Mouse (Mus musculus): ENCODE measurements around the gene Acin1. TPM values are rescaled to one million over a fixed set of nuclear protein-coding genes. Genes with fewer than 3 reads are reported as not detected.

The Acin1 gene
- polyA plus RNA-seq, 1 experiment from 2014 or later, result 160 TPM

- no peak overlapping the region for H3K9ac ChIP-seq (ENCODE audit: low read length)
- 49% methylated on average over 8 of the region's 8 CpGs for WGBS
- DNase-seq (ENCODE audit: low spot score), result peak; percentile 85
- no peak overlapping the region for H3K27ac ChIP-seq (ENCODE audit: low read depth, low read length)
- no peaks in the 10 kb centered on the region for H3K9me3 ChIP-seq (ENCODE audit: control insufficient read depth, low read length)
- ATAC-seq (replicated peaks; ENCODE audit: low FRiP score), result no peak
- H3K4me3 ChIP-seq (ENCODE audit: low read depth, low read length), result no peak overlapping the region
- peaks cover 13% of the 10 kb centered on the region; the same call in 1 of the 2 replicates for H3K36me3 ChIP-seq (ENCODE audit: control insufficient read depth, insufficient read depth, low read length)
- peaks cover 7% of the 10 kb centered on the region for H3K4me1 ChIP-seq (replicated peaks; ENCODE audit: control insufficient read depth, insufficient read depth, low read length)
- H3K27me3 ChIP-seq (ENCODE audit: control insufficient read depth, insufficient read depth, low read length), result no peaks in the 10 kb centered on the region
- no peak overlapping the region for H3K4me2 ChIP-seq (ENCODE audit: low read depth, low read length, severe bottlenecking)
Measured at GRCm38 (mm10) chr14:54636954-54637353, 49.8 kb downstream of the Acin1 start.

- peaks cover 13% of the 10 kb centered on the region; the same call in 1 of the 2 replicates for H3K36me3 ChIP-seq (ENCODE audit: control insufficient read depth, insufficient read depth, low read length)
- no peaks in the 10 kb centered on the region for H3K4me1 ChIP-seq (replicated peaks; ENCODE audit: control insufficient read depth, insufficient read depth, low read length)
- H3K27me3 ChIP-seq (ENCODE audit: control insufficient read depth, insufficient read depth, low read length), result no peaks in the 10 kb centered on the region
- no peak overlapping the region for H3K9ac ChIP-seq (ENCODE audit: low read length)
- 90% methylated on average over 4 of the region's 4 CpGs for WGBS
- no peak overlapping the region for H3K4me2 ChIP-seq (ENCODE audit: low read depth, low read length, severe bottlenecking)
- no peak overlapping the region for H3K4me3 ChIP-seq (ENCODE audit: low read depth, low read length)
- no peak for ATAC-seq (replicated peaks; ENCODE audit: low FRiP score)
- DNase-seq (ENCODE audit: low spot score), result no peak
- no peak overlapping the region for H3K27ac ChIP-seq (ENCODE audit: low read depth, low read length)
- H3K9me3 ChIP-seq (ENCODE audit: control insufficient read depth, low read length), result no peaks in the 10 kb centered on the region
Measured at GRCm38 (mm10) chr14:54634182-54634581, 52.5 kb downstream of the Acin1 start.

GRCm38 (mm10) chr14:54632252-54632651, 54.5 kb downstream of the Acin1 start:
- WGBS, result 91% methylated on average over 37 of the region's 37 CpGs
- ATAC-seq (replicated peaks; ENCODE audit: low FRiP score) (no peak), DNase-seq (ENCODE audit: low spot score) (no peak)
- H3K27me3 ChIP-seq (ENCODE audit: control insufficient read depth, insufficient read depth, low read length), result no peaks in the 10 kb centered on the region
- H3K36me3 ChIP-seq (ENCODE audit: control insufficient read depth, insufficient read depth, low read length), result peaks cover 13% of the 10 kb centered on the region; the same call in 1 of the 2 replicates
- no peak overlapping the region for H3K9ac ChIP-seq (ENCODE audit: low read length)
- H3K4me3 ChIP-seq (ENCODE audit: low read depth, low read length), result no peak overlapping the region
- no peak overlapping the region for H3K27ac ChIP-seq (ENCODE audit: low read depth, low read length)
- H3K4me2 ChIP-seq (ENCODE audit: low read depth, low read length, severe bottlenecking), result no peak overlapping the region
- no peaks in the 10 kb centered on the region for H3K9me3 ChIP-seq (ENCODE audit: control insufficient read depth, low read length)
- H3K4me1 ChIP-seq (replicated peaks; ENCODE audit: control insufficient read depth, insufficient read depth, low read length), result no peaks in the 10 kb centered on the region

DNA sequence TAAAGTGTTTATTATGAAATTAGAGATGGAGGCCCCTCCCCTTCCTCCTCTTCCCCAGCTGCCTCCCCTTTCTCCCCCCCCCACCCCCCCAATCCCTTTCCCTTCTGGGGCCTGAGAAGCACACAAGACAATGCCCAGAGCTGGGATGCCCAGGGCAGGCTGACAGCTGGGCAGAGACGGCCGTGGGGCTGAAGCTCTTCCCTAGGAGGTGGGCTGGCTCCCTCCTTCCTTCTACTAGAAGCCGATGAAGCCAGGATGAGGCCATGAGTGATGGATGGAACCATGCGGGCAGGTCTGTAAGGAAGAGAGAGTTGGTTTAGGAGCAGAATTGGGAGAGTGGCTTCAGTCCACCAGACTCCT, 55.5 kb downstream of the Acin1 start:
- H3K4me3 ChIP-seq (ENCODE audit: low read depth, low read length), result no peak overlapping the region
- DNase-seq (ENCODE audit: low spot score) (no peak), ATAC-seq (replicated peaks; ENCODE audit: low FRiP score) (no peak)
- H3K9me3 ChIP-seq (ENCODE audit: control insufficient read depth, low read length), result no peaks in the 10 kb centered on the region
- WGBS, result 81% methylated on average over 4 of the region's 4 CpGs
- no peak overlapping the region for H3K4me2 ChIP-seq (ENCODE audit: low read depth, low read length, severe bottlenecking)
- no peak overlapping the region for H3K27ac ChIP-seq (ENCODE audit: low read depth, low read length)
- H3K36me3 ChIP-seq (ENCODE audit: control insufficient read depth, insufficient read depth, low read length), result peaks cover 13% of the 10 kb centered on the region; the same call in 1 of the 2 replicates
- H3K4me1 ChIP-seq (replicated peaks; ENCODE audit: control insufficient read depth, insufficient read depth, low read length), result no peaks in the 10 kb centered on the region
- no peaks in the 10 kb centered on the region for H3K27me3 ChIP-seq (ENCODE audit: control insufficient read depth, insufficient read depth, low read length)
- no peak overlapping the region for H3K9ac ChIP-seq (ENCODE audit: low read length)

GRCm38 (mm10) chr14:54630583-54631239, 56.0 kb downstream of the Acin1 start:
- 84% methylated on average over 11 of the region's 11 CpGs for WGBS
- H3K9ac ChIP-seq (ENCODE audit: low read length), result no peak overlapping the region
- ATAC-seq (replicated peaks; ENCODE audit: low FRiP score) (no peak), DNase-seq (ENCODE audit: low spot score) (no peak)
- H3K9me3 ChIP-seq (ENCODE audit: control insufficient read depth, low read length), result no peaks in the 10 kb centered on the region
- no peaks in the 10 kb centered on the region for H3K4me1 ChIP-seq (replicated peaks; ENCODE audit: control insufficient read depth, insufficient read depth, low read length)
- H3K36me3 ChIP-seq (ENCODE audit: control insufficient read depth, insufficient read depth, low read length), result peaks cover 13% of the 10 kb centered on the region; the same call in 1 of the 2 replicates
- H3K27me3 ChIP-seq (ENCODE audit: control insufficient read depth, insufficient read depth, low read length), result no peaks in the 10 kb centered on the region
- H3K27ac ChIP-seq (ENCODE audit: low read depth, low read length), result no peak overlapping the region
- no peak overlapping the region for H3K4me3 ChIP-seq (ENCODE audit: low read depth, low read length)
- no peak overlapping the region for H3K4me2 ChIP-seq (ENCODE audit: low read depth, low read length, severe bottlenecking)

DNA sequence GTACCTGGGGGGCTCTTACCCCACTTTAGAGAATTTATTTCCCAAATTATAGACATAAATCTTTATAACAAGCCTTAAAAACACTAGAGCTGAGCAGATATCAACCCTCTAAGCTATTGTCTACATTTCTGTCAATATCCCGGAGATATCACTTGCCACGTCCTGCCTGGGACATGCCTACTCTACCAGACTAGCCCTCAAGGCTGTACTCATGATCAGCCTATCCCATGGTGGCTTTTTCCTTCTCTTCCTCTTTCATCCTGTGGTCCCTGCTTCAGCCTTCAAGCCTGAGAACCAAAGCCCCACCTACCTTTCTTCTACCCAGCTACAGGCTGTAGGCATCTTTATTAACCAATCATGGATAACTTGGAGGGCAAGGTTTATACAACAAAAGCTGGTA, 56.9 kb downstream of the Acin1 start:
- H3K4me3 ChIP-seq (ENCODE audit: low read depth, low read length), result no peak overlapping the region
- no peaks in the 10 kb centered on the region for H3K4me1 ChIP-seq (replicated peaks; ENCODE audit: control insufficient read depth, insufficient read depth, low read length)
- H3K27ac ChIP-seq (ENCODE audit: low read depth, low read length), result no peak overlapping the region
- no peaks in the 10 kb centered on the region for H3K9me3 ChIP-seq (ENCODE audit: control insufficient read depth, low read length)
- no peak overlapping the region for H3K4me2 ChIP-seq (ENCODE audit: low read depth, low read length, severe bottlenecking)
- H3K9ac ChIP-seq (ENCODE audit: low read length), result no peak overlapping the region
- ATAC-seq (replicated peaks; ENCODE audit: low FRiP score) (no peak), DNase-seq (ENCODE audit: low spot score) (no peak)
- peaks cover 13% of the 10 kb centered on the region; the same call in 1 of the 2 replicates for H3K36me3 ChIP-seq (ENCODE audit: control insufficient read depth, insufficient read depth, low read length)
- no peaks in the 10 kb centered on the region for H3K27me3 ChIP-seq (ENCODE audit: control insufficient read depth, insufficient read depth, low read length)
- WGBS, result 86% methylated on average over 2 of the region's 2 CpGs

DNA sequence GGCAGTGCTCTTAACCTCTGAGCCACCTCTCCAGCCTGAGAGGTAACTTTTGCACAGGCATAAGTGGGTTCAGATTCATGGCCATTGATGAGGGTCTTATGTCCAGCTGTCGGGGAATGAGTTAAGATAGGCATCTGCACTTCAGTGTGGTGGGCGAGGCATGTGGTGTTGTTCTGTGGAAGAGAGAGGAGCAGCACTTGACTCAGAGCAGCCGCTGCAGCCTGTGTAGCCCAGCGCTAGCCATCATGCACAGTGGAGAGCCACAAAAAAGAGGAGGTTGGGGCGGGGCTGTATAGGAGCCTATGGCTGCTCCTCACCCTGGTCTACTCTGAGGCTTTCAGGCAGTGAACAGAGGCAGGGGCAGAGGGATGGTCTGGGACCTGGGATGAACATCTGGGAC, 58.6 kb downstream of the Acin1 start:
- WGBS, result 76% methylated on average over 5 of the region's 5 CpGs
- no peaks in the 10 kb centered on the region for H3K27me3 ChIP-seq (ENCODE audit: control insufficient read depth, insufficient read depth, low read length)
- H3K27ac ChIP-seq (ENCODE audit: low read depth, low read length), result no peak overlapping the region
- H3K36me3 ChIP-seq (ENCODE audit: control insufficient read depth, insufficient read depth, low read length), result peaks cover 9% of the 10 kb centered on the region; the same call in 1 of the 2 replicates
- no peak for ATAC-seq (replicated peaks; ENCODE audit: low FRiP score)
- no peak overlapping the region for H3K9ac ChIP-seq (ENCODE audit: low read length)
- H3K9me3 ChIP-seq (ENCODE audit: control insufficient read depth, low read length), result no peaks in the 10 kb centered on the region
- H3K4me3 ChIP-seq (ENCODE audit: low read depth, low read length), result no peak overlapping the region
- H3K4me2 ChIP-seq (ENCODE audit: low read depth, low read length, severe bottlenecking), result no peak overlapping the region
- DNase-seq (ENCODE audit: low spot score), result no peak
- H3K4me1 ChIP-seq (replicated peaks; ENCODE audit: control insufficient read depth, insufficient read depth, low read length), result no peaks in the 10 kb centered on the region

DNA sequence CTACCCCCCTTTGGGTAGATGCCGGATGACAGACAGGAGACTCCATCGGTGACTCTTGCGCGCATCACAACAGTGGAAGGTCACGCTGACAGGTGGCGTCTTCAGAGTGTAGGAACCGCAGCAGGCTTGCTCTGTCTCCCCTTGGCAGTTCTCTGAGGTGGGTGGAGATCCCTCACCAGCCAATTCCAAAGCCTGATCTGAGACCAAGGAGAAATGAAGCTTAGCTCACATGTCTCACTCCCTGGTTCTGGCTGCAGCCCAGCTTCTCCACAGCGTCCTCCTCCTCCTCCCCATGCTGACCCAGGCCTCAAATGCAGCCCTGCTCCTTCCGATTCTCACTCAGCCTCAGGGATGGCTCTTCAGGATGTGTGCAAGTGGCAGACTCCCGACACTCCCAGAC, 61.8 kb downstream of the Acin1 start:
- no peak overlapping the region for H3K4me3 ChIP-seq (ENCODE audit: low read depth, low read length)
- WGBS, result 83% methylated on average over 10 of the region's 10 CpGs
- ATAC-seq (replicated peaks; ENCODE audit: low FRiP score) (no peak), DNase-seq (ENCODE audit: low spot score) (no peak)
- no peaks in the 10 kb centered on the region for H3K27me3 ChIP-seq (ENCODE audit: control insufficient read depth, insufficient read depth, low read length)
- H3K4me2 ChIP-seq (ENCODE audit: low read depth, low read length, severe bottlenecking), result no peak overlapping the region
- no peak overlapping the region for H3K27ac ChIP-seq (ENCODE audit: low read depth, low read length)
- no peaks in the 10 kb centered on the region for H3K9me3 ChIP-seq (ENCODE audit: control insufficient read depth, low read length)
- H3K36me3 ChIP-seq (ENCODE audit: control insufficient read depth, insufficient read depth, low read length), result no peaks in the 10 kb centered on the region
- no peaks in the 10 kb centered on the region for H3K4me1 ChIP-seq (replicated peaks; ENCODE audit: control insufficient read depth, insufficient read depth, low read length)
- H3K9ac ChIP-seq (ENCODE audit: low read length), result no peak overlapping the region

DNA sequence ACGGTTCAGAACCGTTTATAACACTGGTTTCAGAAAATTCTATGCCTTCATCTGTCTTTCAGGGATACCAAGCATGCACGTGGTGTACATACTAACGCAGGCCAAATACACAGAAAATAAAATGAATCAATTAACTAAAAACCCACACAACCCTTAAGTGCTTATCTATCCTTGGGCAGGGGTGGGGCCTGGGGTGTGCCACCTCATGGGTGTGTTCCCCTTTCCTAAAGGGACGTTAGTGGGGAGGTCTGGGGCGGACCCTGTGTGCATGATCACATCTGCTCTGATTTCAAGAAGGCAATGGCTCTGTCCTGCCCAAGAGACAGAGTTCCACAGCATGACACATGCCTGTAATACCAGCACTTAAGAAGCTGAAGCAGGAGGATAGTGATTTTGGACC, 63.4 kb downstream of the Acin1 start:
- ATAC-seq (replicated peaks; ENCODE audit: low FRiP score) (no peak), DNase-seq (ENCODE audit: low spot score) (no peak)
- H3K9me3 ChIP-seq (ENCODE audit: control insufficient read depth, low read length), result no peaks in the 10 kb centered on the region
- no peaks in the 10 kb centered on the region for H3K4me1 ChIP-seq (replicated peaks; ENCODE audit: control insufficient read depth, insufficient read depth, low read length)
- no peak overlapping the region for H3K27ac ChIP-seq (ENCODE audit: low read depth, low read length)
- no peak overlapping the region for H3K4me2 ChIP-seq (ENCODE audit: low read depth, low read length, severe bottlenecking)
- H3K36me3 ChIP-seq (ENCODE audit: control insufficient read depth, insufficient read depth, low read length), result no peaks in the 10 kb centered on the region
- no peak overlapping the region for H3K9ac ChIP-seq (ENCODE audit: low read length)
- H3K27me3 ChIP-seq (ENCODE audit: control insufficient read depth, insufficient read depth, low read length), result no peaks in the 10 kb centered on the region
- H3K4me3 ChIP-seq (ENCODE audit: low read depth, low read length), result no peak overlapping the region
- WGBS, result 89% methylated on average over 6 of the region's 6 CpGs

Measured in forebrain, embryonic 11.5 days (tissue).